Mouse (Mus musculus): ENCODE data around the gene Fkrp. TPM values are rescaled to one million over a fixed set of nuclear protein-coding genes. Genes with fewer than 3 reads are reported as not detected.

Fkrp gene
- polyA plus RNA-seq, 1 experiment = 31.0 TPM

- 44% methylated on average over 11 of the region's 11 CpGs for WGBS
- DNase-seq = peak; percentile 21
- Histone ChIP-seq H3K36me3 (ENCODE audit: control insufficient read depth, insufficient read depth, low read length) (no peaks in the 10 kb centered on the region), H3K27me3 (replicated peaks; ENCODE audit: control insufficient read depth, insufficient read depth, low read length) (no peaks in the 10 kb centered on the region), H3K4me1 (ENCODE audit: control insufficient read depth, insufficient read depth, low read length) (0 out of 2 replicates have a peak, but pooled peaks cover 5% of the 10 kb centered on the region), H3K27ac (ENCODE audit: insufficient read depth, low read depth, low read length) (peak overlapping the region; percentile 63), H3K4me3 (ENCODE audit: insufficient read depth, low read depth, low read length) (peak overlapping the region; percentile 83)
- TF ChIP-seq POLR2A (IDR thresholded peaks at IDR 0.05; ENCODE audit: low read depth, low read length) = no peak
- no peak for TF ChIP-seq CTCF (conservative IDR thresholded peaks at IDR 0.05; ENCODE audit: insufficient read depth, insufficient read length, low read depth, low read length)
Observed at GRCm38 (mm10) chr7:16841561-16842560, 25.3 kb upstream of the Fkrp start.

- Histone ChIP-seq H3K27me3 (replicated peaks; ENCODE audit: control insufficient read depth, insufficient read depth, low read length) (no peaks in the 10 kb centered on the region), H3K27ac (ENCODE audit: insufficient read depth, low read depth, low read length) (no peak overlapping the region), H3K4me1 (ENCODE audit: control insufficient read depth, insufficient read depth, low read length) (0 out of 2 replicates have a peak, but pooled peaks cover 5% of the 10 kb centered on the region), H3K36me3 (ENCODE audit: control insufficient read depth, insufficient read depth, low read length) (no peaks in the 10 kb centered on the region), H3K4me3 (ENCODE audit: insufficient read depth, low read depth, low read length) (no peak overlapping the region)
- no peak for DNase-seq
- WGBS = 70% methylated on average over 4 of the region's 4 CpGs
- TF ChIP-seq POLR2A (IDR thresholded peaks at IDR 0.05; ENCODE audit: low read depth, low read length) (no peak), CTCF (conservative IDR thresholded peaks at IDR 0.05; ENCODE audit: insufficient read depth, insufficient read length, low read depth, low read length) (no peak)
Observed at GRCm38 (mm10) chr7:16841078-16841477, 24.5 kb upstream of the Fkrp start.

GRCm38 (mm10) chr7:16840109-16840491, 23.6 kb upstream of the Fkrp start:
- TF ChIP-seq POLR2A (IDR thresholded peaks at IDR 0.05; ENCODE audit: low read depth, low read length) = no peak
- TF ChIP-seq CTCF (conservative IDR thresholded peaks at IDR 0.05; ENCODE audit: insufficient read depth, insufficient read length, low read depth, low read length) = no peak
- WGBS = 83% methylated on average over 2 of the region's 2 CpGs
- H3K4me3 ChIP-seq (ENCODE audit: insufficient read depth, low read depth, low read length) = no peak overlapping the region

GRCm38 (mm10) chr7:16839427-16840108, 23.0 kb upstream of the Fkrp start:
- TF ChIP-seq CTCF (conservative IDR thresholded peaks at IDR 0.05; ENCODE audit: insufficient read depth, insufficient read length, low read depth, low read length) = no peak
- no peak for TF ChIP-seq POLR2A (IDR thresholded peaks at IDR 0.05; ENCODE audit: low read depth, low read length)
- WGBS = 93% methylated on average over 12 of the region's 12 CpGs
- Histone ChIP-seq H3K27me3 (replicated peaks; ENCODE audit: control insufficient read depth, insufficient read depth, low read length) (no peaks in the 10 kb centered on the region), H3K4me3 (ENCODE audit: insufficient read depth, low read depth, low read length) (no peak overlapping the region), H3K4me1 (ENCODE audit: control insufficient read depth, insufficient read depth, low read length) (0 out of 2 replicates have a peak, but pooled peaks cover 5% of the 10 kb centered on the region), H3K36me3 (ENCODE audit: control insufficient read depth, insufficient read depth, low read length) (no peaks in the 10 kb centered on the region), H3K27ac (ENCODE audit: insufficient read depth, low read depth, low read length) (no peak overlapping the region)
- DNase-seq = no peak

More at GRCm38 (mm10) chr7:16840109-16840491, 23.6 kb upstream of the Fkrp start:
- Histone ChIP-seq H3K4me1 (ENCODE audit: control insufficient read depth, insufficient read depth, low read length) (0 out of 2 replicates have a peak, but pooled peaks cover 5% of the 10 kb centered on the region), H3K27me3 (replicated peaks; ENCODE audit: control insufficient read depth, insufficient read depth, low read length) (no peaks in the 10 kb centered on the region), H3K27ac (ENCODE audit: insufficient read depth, low read depth, low read length) (no peak overlapping the region), H3K36me3 (ENCODE audit: control insufficient read depth, insufficient read depth, low read length) (no peaks in the 10 kb centered on the region)
- no peak for DNase-seq

DNA sequence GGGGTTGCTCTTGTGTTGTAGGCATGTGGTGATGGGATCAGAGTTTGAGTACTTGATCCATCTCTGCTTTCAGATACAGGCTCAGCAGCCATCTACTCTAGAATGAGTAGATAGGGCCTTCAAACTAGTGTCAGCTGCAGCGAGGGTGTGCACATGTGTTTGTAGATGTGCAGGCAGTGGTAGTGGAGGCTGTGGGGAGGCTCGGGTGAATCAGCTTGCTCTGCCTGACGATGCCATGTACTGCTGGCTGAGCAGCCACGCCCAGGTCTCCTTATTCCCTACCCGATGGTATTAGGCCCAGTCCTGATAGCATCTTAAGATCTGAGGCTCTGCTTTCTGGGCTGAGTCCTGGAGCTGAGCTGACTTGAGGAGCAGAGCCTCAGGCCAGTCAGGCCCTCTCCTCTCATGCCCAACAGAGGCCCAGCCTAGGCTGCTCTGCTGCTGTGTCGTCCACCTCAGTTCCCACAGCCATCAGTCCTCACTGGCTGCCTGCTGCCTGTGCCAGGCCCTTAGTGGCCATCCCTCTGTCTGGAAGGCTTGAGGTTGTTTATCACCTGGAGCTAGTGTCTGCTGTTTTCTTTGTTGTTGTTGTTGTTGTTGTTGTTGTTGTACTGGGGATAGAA, 22.4 kb upstream of the Fkrp start:
- H3K36me3 ChIP-seq (ENCODE audit: control insufficient read depth, insufficient read depth, low read length) = no peaks in the 10 kb centered on the region
- H3K27ac ChIP-seq (ENCODE audit: insufficient read depth, low read depth, low read length) = no peak overlapping the region
- 77% methylated on average over 6 of the region's 6 CpGs for WGBS
- DNase-seq = no peak
- no peaks in the 10 kb centered on the region for H3K27me3 ChIP-seq (replicated peaks; ENCODE audit: control insufficient read depth, insufficient read depth, low read length)
- no peak overlapping the region for H3K4me3 ChIP-seq (ENCODE audit: insufficient read depth, low read depth, low read length)
- H3K4me1 ChIP-seq (ENCODE audit: control insufficient read depth, insufficient read depth, low read length) = 0 out of 2 replicates have a peak, but pooled peaks cover 5% of the 10 kb centered on the region
- TF ChIP-seq CTCF (conservative IDR thresholded peaks at IDR 0.05; ENCODE audit: insufficient read depth, insufficient read length, low read depth, low read length) = no peak
- TF ChIP-seq POLR2A (IDR thresholded peaks at IDR 0.05; ENCODE audit: low read depth, low read length) = no peak

GRCm38 (mm10) chr7:16837916-16838803, 21.6 kb upstream of the Fkrp start:
- no peak for TF ChIP-seq CTCF (conservative IDR thresholded peaks at IDR 0.05; ENCODE audit: insufficient read depth, insufficient read length, low read depth, low read length)
- H3K4me1 ChIP-seq (ENCODE audit: control insufficient read depth, insufficient read depth, low read length) = 0 out of 2 replicates have a peak, but pooled peaks cover 5% of the 10 kb centered on the region
- no peaks in the 10 kb centered on the region for H3K27me3 ChIP-seq (replicated peaks; ENCODE audit: control insufficient read depth, insufficient read depth, low read length)
- no peak for DNase-seq
- 89% methylated on average over 18 of the region's 18 CpGs for WGBS
- H3K27ac ChIP-seq (ENCODE audit: insufficient read depth, low read depth, low read length) = no peak overlapping the region
- no peak overlapping the region for H3K4me3 ChIP-seq (ENCODE audit: insufficient read depth, low read depth, low read length)
- H3K36me3 ChIP-seq (ENCODE audit: control insufficient read depth, insufficient read depth, low read length) = no peaks in the 10 kb centered on the region
